Mouse (Mus musculus) bone marrow, adult 2 months (tissue): ENCODE measurements around the gene C3. TPM values are rescaled to one million over a fixed set of nuclear protein-coding genes. Genes with fewer than 3 reads are reported as not detected.

Source experiments
- H3K27ac ChIP-seq: fragments of 200-500 bp; 2 replicates; pipeline ENCODE4 v1.5.1; 2012; ENCODE audit warnings: low read depth, mild to moderate bottlenecking, control low read depth, inconsistent platforms, low read length; ENCODE audit not compliant: control insufficient read depth, poor library complexity, insufficient read depth
- H3K4me1 ChIP-seq: fragments of 200-500 bp; 2 replicates; pipeline ENCODE4 v1.6.1; 2011; ENCODE audit warnings: low read length; ENCODE audit not compliant: control insufficient read depth, insufficient read depth
- H3K4me3 ChIP-seq: fragments of 200-500 bp; replicated peaks from 2 replicates; pipeline ENCODE3; 2011; ENCODE audit warnings: mild to moderate bottlenecking, low read depth, low read length, control low read depth; ENCODE audit not compliant: control insufficient read depth
- CTCF ChIP-seq: fragments of 200-500 bp; IDR thresholded peaks from 2 replicates; pipeline ENCODE4 v1.5.1; 2011; ENCODE audit warnings: low read length, control low read depth; ENCODE audit not compliant: control insufficient read depth, insufficient read depth
- POLR2A ChIP-seq: fragments of 200-500 bp; IDR thresholded peaks from 2 replicates; pipeline ENCODE4 v1.6.1; 2011; ENCODE audit warnings: low read depth, mild to moderate bottlenecking, control low read depth, low read length, borderline replicate concordance; ENCODE audit not compliant: control insufficient read depth
- WGBS: fragments of 180-500 bp; shearing (Covaris S2); methylation state at CpG from one replicate; pipeline ENCODE4 v1.1.7; 2018; 5-methylcytosine and 5-hydroxymethylcytosine counted together
- polyA plus RNA-seq: library from polyadenylated mRNA; stranded (reverse); fragments of >200 nt; gene quantifications from 2 replicates; pipeline ENCODE4 v1.2.4, GENCODE M21; 2011; ENCODE audit warnings: low replicate concordance; ENCODE audit not compliant: missing spikeins, insufficient read depth, insufficient read length

The C3 gene
- polyA plus RNA-seq, 1 experiment: 221 TPM

DNA sequence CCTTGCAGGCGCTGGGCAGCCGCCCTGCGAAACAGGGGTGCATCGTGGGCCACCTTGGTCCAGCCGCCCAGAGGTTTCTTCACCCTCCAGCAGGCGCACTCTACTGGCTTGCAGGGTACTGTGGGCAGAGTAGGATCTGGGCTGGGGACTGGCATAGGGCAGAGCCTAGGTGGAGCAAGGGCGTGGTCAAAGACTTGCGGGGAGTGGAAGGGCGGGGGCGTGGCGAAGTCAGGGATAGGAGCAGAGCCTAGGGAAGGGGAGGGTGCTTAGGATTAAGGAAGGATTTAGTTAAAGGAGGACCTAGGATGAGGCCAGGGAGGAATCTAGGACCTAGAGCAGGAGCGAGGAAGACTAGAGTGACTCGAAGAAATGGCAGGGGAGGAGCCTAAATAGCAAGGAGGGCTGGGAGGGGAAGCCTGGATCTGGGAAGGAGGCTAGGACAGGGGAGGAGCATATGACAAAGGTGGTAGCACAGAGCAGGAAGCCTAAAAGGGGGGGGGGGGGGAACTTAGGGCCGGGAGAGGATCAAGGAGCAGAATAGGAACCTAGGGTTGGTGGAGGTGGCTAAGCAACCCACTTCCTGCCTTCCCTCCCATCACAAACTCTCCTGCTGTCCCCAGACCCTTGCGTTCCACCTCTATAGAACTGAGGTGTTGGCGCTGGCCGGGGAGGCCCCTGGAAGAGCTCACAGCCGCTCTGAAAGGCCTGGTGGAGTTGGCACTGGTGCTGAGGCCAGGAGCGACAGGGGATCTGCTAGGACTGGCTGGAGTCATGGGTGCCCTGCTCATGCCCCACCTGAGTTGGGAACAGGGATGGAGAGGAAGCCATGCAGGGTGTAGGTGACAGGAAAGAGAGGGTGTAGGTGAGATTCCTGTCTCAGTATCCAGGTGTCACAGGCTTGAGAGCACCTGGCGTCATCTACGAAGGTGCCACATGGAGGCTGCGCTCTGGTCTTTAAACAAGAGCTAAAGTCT, 37.3 kb upstream of the C3 start:
- peaks cover 2% of the 10 kb centered on the region; the same call in 1 of the 2 replicates for H3K4me1 ChIP-seq

GRCm38 (mm10) chr17:57264164-57264563, 36.2 kb upstream of the C3 start:
- Histone ChIP-seq H3K27ac (no peak overlapping the region), H3K4me3 (no peak overlapping the region), H3K4me1 (peaks cover 2% of the 10 kb centered on the region; the same call in 1 of the 2 replicates)
- TF ChIP-seq POLR2A: no peak
- WGBS: 14% methylated on average over 2 of the region's 2 CpGs

More for the DNA sequence above, 37.3 kb upstream of the C3 start:
- no peak overlapping the region for H3K4me3 ChIP-seq
- TF ChIP-seq CTCF (no peak), POLR2A (no peak)
- no peak overlapping the region; the same call in 1 of the 2 replicates for H3K27ac ChIP-seq
- WGBS: 21% methylated on average over 22 of the region's 22 CpGs

- WGBS: 82% methylated on average over 17 of the region's 17 CpGs
- TF ChIP-seq CTCF (no peak), POLR2A (no peak)
- Histone ChIP-seq H3K27ac (no peak overlapping the region), H3K4me1 (peaks cover 2% of the 10 kb centered on the region; the same call in 1 of the 2 replicates), H3K4me3 (no peak overlapping the region)
Observed at GRCm38 (mm10) chr17:57262901-57263550, 35.1 kb upstream of the C3 start.

- 38% methylated on average over 1 of the region's 1 CpGs for WGBS
- H3K4me1 ChIP-seq: peaks cover 2% of the 10 kb centered on the region; the same call in 1 of the 2 replicates
- no peak overlapping the region for H3K4me3 ChIP-seq
- no peak overlapping the region for H3K27ac ChIP-seq
- TF ChIP-seq POLR2A (no peak), CTCF (no peak)
Observed at GRCm38 (mm10) chr17:57261796-57262195, 33.9 kb upstream of the C3 start.

- 82% methylated on average over 4 of the region's 4 CpGs for WGBS
- Histone ChIP-seq H3K4me3 (no peak overlapping the region), H3K27ac (no peak overlapping the region), H3K4me1 (peaks cover 2% of the 10 kb centered on the region; the same call in 1 of the 2 replicates)
- TF ChIP-seq CTCF: no peak
- no peak for TF ChIP-seq POLR2A
Observed at GRCm38 (mm10) chr17:57261286-57261685, 33.4 kb upstream of the C3 start.

DNA sequence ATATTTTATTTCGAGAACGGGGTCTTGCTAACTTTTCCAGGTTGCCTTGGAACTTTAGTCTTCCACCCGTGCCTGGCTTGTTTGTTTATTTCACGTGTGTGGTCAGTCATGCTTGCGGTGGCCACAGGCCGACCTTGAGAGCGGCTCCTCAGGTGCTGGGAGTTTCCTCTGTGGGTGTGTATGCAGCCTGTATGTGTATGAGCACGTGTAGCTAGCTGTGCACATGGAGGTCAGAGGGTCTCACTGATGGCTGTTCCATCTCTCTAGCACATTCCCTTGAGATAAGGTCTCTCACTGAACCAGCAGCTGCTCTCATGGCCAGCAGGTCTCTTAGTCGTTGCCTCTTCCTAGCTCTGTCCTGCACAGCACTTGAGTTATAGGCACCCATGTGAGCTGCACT, 32.4 kb upstream of the C3 start:
- Histone ChIP-seq H3K27ac (no peak overlapping the region), H3K4me3 (no peak overlapping the region), H3K4me1 (no peaks in the 10 kb centered on the region; the same call in 1 of the 2 replicates)
- TF ChIP-seq POLR2A (no peak), CTCF (no peak)
- WGBS: 86% methylated on average over 9 of the region's 9 CpGs

- WGBS: 87% methylated on average over 8 of the region's 8 CpGs
- TF ChIP-seq CTCF (no peak), POLR2A (no peak)
- no peak overlapping the region for H3K27ac ChIP-seq
Observed at GRCm38 (mm10) chr17:57259742-57260141, 31.8 kb upstream of the C3 start.

DNA sequence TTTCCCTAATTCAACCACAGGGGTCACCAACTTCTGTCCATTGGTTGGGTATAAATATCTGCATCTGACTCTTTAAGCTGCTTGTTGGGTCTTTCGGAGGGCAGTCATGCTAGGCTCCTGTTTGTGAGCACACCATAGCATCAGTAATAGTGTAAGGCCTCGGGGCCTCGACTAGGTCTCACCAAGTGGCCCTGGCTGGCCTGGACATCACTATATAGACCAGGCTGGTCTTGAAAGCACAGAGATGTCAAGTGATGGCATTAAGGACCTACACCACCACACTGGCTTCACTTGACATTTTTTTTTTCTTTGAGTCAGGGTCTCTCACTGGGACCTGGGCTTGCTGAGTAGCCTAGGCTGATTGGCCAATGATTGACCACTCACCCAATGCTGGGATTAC, 30.3 kb upstream of the C3 start:
- WGBS: 83% methylated on average over 3 of the region's 3 CpGs
- Histone ChIP-seq H3K27ac (no peak overlapping the region), H3K4me3 (no peak overlapping the region), H3K4me1 (no peaks in the 10 kb centered on the region)
- TF ChIP-seq POLR2A (no peak), CTCF (no peak)

More at GRCm38 (mm10) chr17:57259742-57260141, 31.8 kb upstream of the C3 start:
- Histone ChIP-seq H3K4me1 (no peaks in the 10 kb centered on the region; the same call in 1 of the 2 replicates), H3K4me3 (no peak overlapping the region)
